Mouse (Mus musculus) layer of hippocampus, postnatal 36 days (tissue): ENCODE data around the gene Olfr90. TPM values are rescaled to one million over a fixed set of nuclear protein-coding genes. Genes with fewer than 3 reads are reported as not detected.

Source experiments
- DNase-seq, 2 experiments: peaks; one replicate each; pipeline ENCODE4 v3.0.0; 2022
- total RNA-seq, 2 experiments: library from RNA; stranded (reverse); gene quantifications; 2 replicates each; pipeline ENCODE4 v1.2.3; 2021

The Olfr90 gene
- total RNA-seq, 2 experiments from 2014 or later, result not detected

GRCm38 (mm10) chr17:37061435-37061834 is 26.9 kb downstream of the Olfr90 start:
- no peak for DNase-seq

GRCm38 (mm10) chr17:37056957-37057356 is 31.3 kb downstream of the Olfr90 start:
- DNase-seq, result no peak

- no peak for DNase-seq
These were observed 36.6 kb downstream of the Olfr90 start for GRCm38 (mm10) chr17:37051745-37052144.

GRCm38 (mm10) chr17:37050876-37051275 is 37.4 kb downstream of the Olfr90 start:
- peak in 1 of 2 experiments; percentile 54 for DNase-seq

GRCm38 (mm10) chr17:37050399-37050798 is 37.9 kb downstream of the Olfr90 start:
- peak; percentile 93 for DNase-seq

- peak; percentile 81 to 84 for DNase-seq
These were observed 38.6 kb downstream of the Olfr90 start for GRCm38 (mm10) chr17:37049570-37050310.

GRCm38 (mm10) chr17:37048383-37048782 is 39.9 kb downstream of the Olfr90 start:
- no peak for DNase-seq

- no peak for DNase-seq
These were observed 40.3 kb downstream of the Olfr90 start for GRCm38 (mm10) chr17:37047981-37048380.

- no peak for DNase-seq
These were observed 40.8 kb downstream of the Olfr90 start for GRCm38 (mm10) chr17:37047332-37047976.

- DNase-seq, result peak; percentile 63 to 68
These were observed 41.8 kb downstream of the Olfr90 start for GRCm38 (mm10) chr17:37046312-37047112.

GRCm38 (mm10) chr17:37045611-37046311 is 42.5 kb downstream of the Olfr90 start, which contains the start of gene Gabbr1:
TSS of gene Gabbr1 (plus strand) at chr17:37045966.
- peak; percentile 81 to 83 for DNase-seq

- no peak for DNase-seq
These were observed 43.6 kb downstream of the Olfr90 start for GRCm38 (mm10) chr17:37044651-37045244.

GRCm38 (mm10) chr17:37039127-37039894 is 49.0 kb downstream of the Olfr90 start:
- DNase-seq, result no peak

Other genes starting within 250 kb of the Olfr90 start
- gene Trim15, start 221.3 kb downstream of the Olfr90 start, total RNA-seq, result not detected
- not detected for gene Trim10, start 218.9 kb downstream of the Olfr90 start, total RNA-seq
- gene Trim40, start 198.4 kb downstream of the Olfr90 start, total RNA-seq, result not detected
- gene Trim31, start 190.4 kb downstream of the Olfr90 start, total RNA-seq, result not detected
- gene Rnf39, start 145.6 kb downstream of the Olfr90 start, total RNA-seq, result 1 to 10 TPM; 4.4 to 7.3 TPM
- 100 to 1,000 TPM; 132 to 138 TPM for gene Ppp1r11, start 136.8 kb downstream of the Olfr90 start, total RNA-seq
- gene Znrd1, start 129.9 kb downstream of the Olfr90 start, total RNA-seq, result 10 to 100 TPM; 37.6 to 41.3 TPM
- gene Znrd1as, start 129.9 kb downstream of the Olfr90 start, total RNA-seq, result 1 to 10 TPM; 6.1 to 8.8 TPM
- gene 2410137M14Rik, start 107.3 kb downstream of the Olfr90 start, total RNA-seq, result not detected
- gene H2-M5, start 99.0 kb downstream of the Olfr90 start, total RNA-seq, result 1 to 10 TPM in 1 of 2 experiments, under 1 TPM in 1; 1.00 to 1.1 TPM
- gene Zfp57, start 87.3 kb downstream of the Olfr90 start, total RNA-seq, result 10 to 100 TPM; 15.9 to 18.1 TPM
- 10 to 100 TPM; 67.6 to 72.6 TPM for gene Mog, start 65.1 kb downstream of the Olfr90 start, total RNA-seq
- gene Gabbr1, start 42.5 kb downstream of the Olfr90 start, total RNA-seq, result 100 to 1,000 TPM; 688 to 703 TPM
- gene Olfr91, start 9.8 kb upstream of the Olfr90 start, total RNA-seq, result not detected
- not detected for gene Olfr92, start 31.6 kb upstream of the Olfr90 start, total RNA-seq
- not detected for gene Olfr93, start 73.0 kb upstream of the Olfr90 start, total RNA-seq
- not detected for gene Ubd, start 105.4 kb upstream of the Olfr90 start, total RNA-seq
- gene Olfr94, start 112.5 kb upstream of the Olfr90 start, total RNA-seq, result not detected
- not detected for gene Olfr95, start 124.6 kb upstream of the Olfr90 start, total RNA-seq
- not detected for gene Olfr96, start 131.6 kb upstream of the Olfr90 start, total RNA-seq
- gene Olfr97, start 148.8 kb upstream of the Olfr90 start, total RNA-seq, result not detected
- not detected for gene Olfr98, start 175.2 kb upstream of the Olfr90 start, total RNA-seq
- 1 to 10 TPM; 1.5 to 2.0 TPM for gene H2-M3, start 181.7 kb upstream of the Olfr90 start, total RNA-seq
- not detected for gene Olfr99, start 195.0 kb upstream of the Olfr90 start, total RNA-seq
- not detected for gene Olfr101, start 215.8 kb upstream of the Olfr90 start, total RNA-seq
- gene Olfr102, start 228.6 kb upstream of the Olfr90 start, total RNA-seq, result not detected